In the genomic region with DNA sequence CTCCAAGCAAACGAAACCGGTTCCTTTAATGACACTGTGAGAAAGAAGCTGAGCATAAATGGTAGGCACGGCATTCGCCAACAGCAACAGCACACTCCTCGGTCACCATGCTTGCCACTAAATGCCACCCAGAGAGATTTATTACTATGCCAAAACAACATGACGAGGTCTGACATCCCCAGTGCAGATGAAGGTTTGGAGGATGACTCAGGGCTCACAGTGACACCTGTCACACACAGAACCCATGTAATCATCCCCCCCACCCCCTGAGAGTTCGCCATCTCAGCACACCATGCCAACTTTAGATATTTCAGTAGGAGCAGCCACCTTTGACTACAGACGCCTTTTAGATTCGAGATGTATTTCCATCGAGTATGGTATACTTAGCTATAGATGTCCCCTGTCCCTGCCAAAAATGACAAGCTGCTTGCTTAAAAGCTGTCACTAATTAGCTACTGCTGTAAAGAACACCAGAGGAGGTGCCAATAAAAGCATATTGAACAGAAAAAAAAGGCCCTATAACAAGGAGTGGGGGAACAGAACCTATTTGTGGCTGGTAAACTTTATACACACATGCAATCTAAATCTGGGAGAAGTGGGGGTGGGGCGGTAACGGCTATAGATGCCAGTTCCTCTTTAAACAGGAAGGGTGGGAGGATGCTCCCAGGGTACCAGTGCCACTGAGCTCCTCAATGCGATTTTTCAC, we compare ENCODE assay signal across 10 mouse cellular contexts. TPM values are rescaled to one million over a fixed set of nuclear protein-coding genes. Genes with fewer than 3 reads are reported as not detected.
A peak's percentile ranks its signal among the peaks of the same experiment; 100 is the strongest.
DNase-seq lines count a peak whose midpoint lies in the region; ATAC-seq and TF ChIP-seq lines count a peak whose summit lies in the region.
"Had no signal": no experiment of that assay in that cellular context is flagged by ENCODE, and none has a peak within 500 bp of the region (broad histone marks: within the 10 kb centered on the region; RNA-seq: fewer than 3 reads in every experiment).

No protein-coding gene starts in this region.

- no peaks in the 10 kb centered on the region for H3K36me3 ChIP-seq in lung, postnatal 0 days (ENCODE audit: insufficient read depth, low read length)
- H3K36me3 ChIP-seq in macrophage (ENCODE audit: inconsistent target) = no peaks in the 10 kb centered on the region
- H3K36me3 ChIP-seq in splenic B cell, adult 2 months (ENCODE audit: control insufficient read depth, insufficient read depth, low read length, poor library complexity, severe bottlenecking) = no peaks in the 10 kb centered on the region
- H3K36me3 ChIP-seq: hindbrain, embryonic 12.5 days had no signal

- no peaks in the 10 kb centered on the region for H3K27me3 ChIP-seq in cerebellum, adult 2 months (ENCODE audit: control insufficient read depth, insufficient read depth, low read length)
- no peaks in the 10 kb centered on the region for H3K27me3 ChIP-seq in lung, postnatal 0 days (replicated peaks; ENCODE audit: insufficient read depth, low read length)
- no peaks in the 10 kb centered on the region for H3K27me3 ChIP-seq in splenic B cell, adult 2 months (ENCODE audit: control insufficient read depth, insufficient read depth, low read length, poor library complexity, severe bottlenecking)
- H3K27me3 ChIP-seq: hindbrain, embryonic 12.5 days had no signal

- DNase-seq in cerebellum, adult 2 months = peak; percentile 40 to 69
- DNase-seq in cerebellum, adult 9-11 months = no peak
- DNase-seq in lung, postnatal 10 days = peak; percentile 56
- DNase-seq in lung, postnatal 0 days (ENCODE audit: low spot score) = no peak
- DNase-seq in splenic B cell, adult 2 months (ENCODE audit: low read depth, low spot score) = peak; percentile 61
- no peak for DNase-seq in ovary, postnatal 10 days (ENCODE audit: low spot score)

- no peak for TF ChIP-seq EP300 in lung, postnatal 0 days (IDR thresholded peaks at IDR 0.05)

- no peak overlapping the region for H3K4me3 ChIP-seq in cerebellum, adult 2 months (replicated peaks; ENCODE audit: insufficient read depth, low read depth, low read length)
- H3K4me3 ChIP-seq in lung, postnatal 0 days (ENCODE audit: low read depth, low read length) = no peak overlapping the region
- H3K4me3 ChIP-seq in macrophage (ENCODE audit: inconsistent target) = no peak overlapping the region
- H3K4me3 ChIP-seq: hindbrain, embryonic 12.5 days had no signal

- no peak for TF ChIP-seq CTCF in cerebellum, adult 2 months (IDR thresholded peaks at IDR 0.05; ENCODE audit: borderline replicate concordance, insufficient read depth, low read depth, low read length)
- TF ChIP-seq CTCF in lung, postnatal 0 days (IDR thresholded peaks at IDR 0.05) = no peak

- H3K9ac ChIP-seq in lung, postnatal 0 days (replicated peaks; ENCODE audit: low read depth) = no peak overlapping the region
- H3K9ac ChIP-seq: hindbrain, embryonic 12.5 days had no signal

- peaks cover 34% of the 10 kb centered on the region for H3K4me1 ChIP-seq in cerebellum, adult 2 months (ENCODE audit: control insufficient read depth, insufficient read depth, low read length)
- peaks cover 4% of the 10 kb centered on the region; the same call in 1 of the 2 replicates for H3K4me1 ChIP-seq in lung, postnatal 0 days (ENCODE audit: insufficient read depth, low read depth, low read length)

- no peak overlapping the region for H3K4me2 ChIP-seq in lung, postnatal 0 days (replicated peaks; ENCODE audit: low read depth, low read length)
- H3K4me2 ChIP-seq: hindbrain, embryonic 12.5 days; midbrain, embryonic 11.5 days had no signal

- 32% methylated on average over 13 of the region's 13 CpGs for WGBS in cerebellum, adult 2 months
- 71% methylated on average over 13 of the region's 13 CpGs for WGBS in lung, postnatal 0 days
- WGBS in macrophage (ENCODE audit: missing documents) = 26% methylated on average over 13 of the region's 13 CpGs

- H3K9me3 ChIP-seq in lung, postnatal 0 days (ENCODE audit: low read length) = no peaks in the 10 kb centered on the region
- H3K9me3 ChIP-seq: hindbrain, embryonic 12.5 days had no signal

- no peak overlapping the region for H3K27ac ChIP-seq in cerebellum, adult 2 months (ENCODE audit: insufficient read depth, low read length)
- H3K27ac ChIP-seq in lung, postnatal 0 days (ENCODE audit: low read length) = no peak overlapping the region
- H3K27ac ChIP-seq in macrophage = peak overlapping the region; percentile 52
- H3K27ac ChIP-seq: hindbrain, embryonic 12.5 days had no signal

- peaks cover 100% of the 10 kb centered on the region for H3K79me2 ChIP-seq in macrophage (ENCODE audit: inconsistent target)

- no peak for TF ChIP-seq POLR2A in cerebellum, adult 2 months (IDR thresholded peaks at IDR 0.05; ENCODE audit: borderline replicate concordance, insufficient read depth, low read length)

- no peak; the same call in 1 of the 2 replicates for ATAC-seq in lung, postnatal 0 days
- ATAC-seq in erythroid progenitor cell, adult 5-6 weeks (replicated peaks; ENCODE audit: low FRiP score, poor library complexity, severe bottlenecking) = no peak

RNA-seq across cellular contexts. Expression of a gene that starts 24.2 kb away (rescaled TPM):
- polyA plus RNA-seq in cerebellum, adult 2 months (2012; rRNA removed) = 33.6 and 37.5 TPM in 2 replicates
- polyA plus RNA-seq in lung, postnatal 0 days (2015; fragmentation: Nextera tagmentation; extraction: Ambion mirVana) = 17.9 and 21.4 TPM in 2 replicates
- 100 to 1,000 TPM in 1 of 26 experiments, 10 to 100 TPM in 23, 1 to 10 TPM in 2; 8.0 to 116 (median 45.6) TPM for total RNA-seq in macrophage (2018; cell fraction: chromatin; rRNA removed)
- 10 to 100 TPM; 22.3 to 36.6 (median 31.5) TPM for total RNA-seq in macrophage (2018; cell fraction: cytosol; rRNA removed)
- total RNA-seq in macrophage (2018; cell fraction: nucleus; rRNA removed) = 100 to 1,000 TPM in 1 of 26 experiments, 10 to 100 TPM in 25; 16.1 to 112 (median 42.3) TPM
- polyA plus RNA-seq in macrophage (2018) = 16.7 to 27.2 TPM (median 18.9 TPM) in 3 replicates
- 5.9 and 10.1 TPM in 2 replicates for total RNA-seq in erythroid progenitor cell, adult 5-6 weeks (2015; ENCODE audit: low replicate concordance)
- 7.0 and 10.3 TPM in 2 replicates for total RNA-seq in erythroid progenitor cell, adult 5-6 weeks (2017; ENCODE audit: low replicate concordance)

RNA-seq across cellular contexts. Expression of a gene that starts 32.8 kb away (rescaled TPM):
- polyA plus RNA-seq in cerebellum, adult 2 months (2012; rRNA removed) = 3.0 and 4.0 TPM in 2 replicates
- 6.2 and 7.1 TPM in 2 replicates for polyA plus RNA-seq in lung, postnatal 0 days (2015; fragmentation: Nextera tagmentation; extraction: Ambion mirVana)
- total RNA-seq in macrophage (2018; cell fraction: chromatin; rRNA removed) = 1,000 to 10,000 TPM in 2 of 26 experiments, 100 to 1,000 TPM in 7, 10 to 100 TPM in 17; 28.9 to 1,361 (median 47.6) TPM
- 100 to 1,000 TPM in 1 of 26 experiments, 10 to 100 TPM in 25; 12.5 to 173 (median 17.3) TPM for total RNA-seq in macrophage (2018; cell fraction: cytosol; rRNA removed)
- total RNA-seq in macrophage (2018; cell fraction: nucleus; rRNA removed) = 1,000 to 10,000 TPM in 1 of 26 experiments, 100 to 1,000 TPM in 6, 10 to 100 TPM in 19; 14.8 to 1,212 (median 34.7) TPM
- 10.0 to 16.3 TPM (median 11.7 TPM) in 3 replicates for polyA plus RNA-seq in macrophage (2018)
- 3.2 and 7.5 TPM in 2 replicates for total RNA-seq in erythroid progenitor cell, adult 5-6 weeks (2015; ENCODE audit: low replicate concordance)
- total RNA-seq in erythroid progenitor cell, adult 5-6 weeks (2017; ENCODE audit: low replicate concordance) = 5.3 and 5.4 TPM in 2 replicates

RNA-seq across cellular contexts. Expression of a gene that starts 55.6 kb away (rescaled TPM):
- 8.9 and 11.6 TPM in 2 replicates for polyA plus RNA-seq in cerebellum, adult 2 months (2012; rRNA removed)
- polyA plus RNA-seq in lung, postnatal 0 days (2015; fragmentation: Nextera tagmentation; extraction: Ambion mirVana) = 4.9 and 6.4 TPM in 2 replicates
- 10 to 100 TPM in 11 of 26 experiments, 1 to 10 TPM in 15; 3.3 to 17.7 (median 9.5) TPM for total RNA-seq in macrophage (2018; cell fraction: chromatin; rRNA removed)
- total RNA-seq in macrophage (2018; cell fraction: cytosol; rRNA removed) = 10 to 100 TPM in 23 of 26 experiments, 1 to 10 TPM in 3; 8.5 to 21.4 (median 15.2) TPM
- 10 to 100 TPM in 25 of 26 experiments, 1 to 10 TPM in 1; 9.6 to 23.7 (median 13.5) TPM for total RNA-seq in macrophage (2018; cell fraction: nucleus; rRNA removed)
- polyA plus RNA-seq in macrophage (2018) = 11.6 to 15.9 TPM (median 14.3 TPM) in 3 replicates
- 0.72 and 0.84 TPM in 2 replicates for total RNA-seq in erythroid progenitor cell, adult 5-6 weeks (2015; ENCODE audit: low replicate concordance)
- 0.51 and 1.4 TPM in 2 replicates for total RNA-seq in erythroid progenitor cell, adult 5-6 weeks (2017; ENCODE audit: low replicate concordance)

Comparison
In these comparisons a context has a peak if more than half of its experiments do, and no peak if none do; other contexts are left out.
1. DNase-seq: peak in cerebellum, adult 2 months (2 of 2), lung, postnatal 10 days (single experiment) and splenic B cell, adult 2 months (single experiment); none in cerebellum, adult 9-11 months (single experiment), lung, postnatal 0 days (single experiment) and ovary, postnatal 10 days (single experiment).